Mouse (Mus musculus): ENCODE results near the gene Cpt1b. TPM values are rescaled to one million over a fixed set of nuclear protein-coding genes. Genes with fewer than 3 reads are reported as not detected.

Gene Cpt1b
- 5.2 TPM for polyA plus RNA-seq (2014; fragmentation: Illumina TruSeq; extraction: RNeasy Lipid Tissue Mini Kit (QIAGEN cat#74804); ENCODE audit: low read depth, low replicate concordance)

DNA sequence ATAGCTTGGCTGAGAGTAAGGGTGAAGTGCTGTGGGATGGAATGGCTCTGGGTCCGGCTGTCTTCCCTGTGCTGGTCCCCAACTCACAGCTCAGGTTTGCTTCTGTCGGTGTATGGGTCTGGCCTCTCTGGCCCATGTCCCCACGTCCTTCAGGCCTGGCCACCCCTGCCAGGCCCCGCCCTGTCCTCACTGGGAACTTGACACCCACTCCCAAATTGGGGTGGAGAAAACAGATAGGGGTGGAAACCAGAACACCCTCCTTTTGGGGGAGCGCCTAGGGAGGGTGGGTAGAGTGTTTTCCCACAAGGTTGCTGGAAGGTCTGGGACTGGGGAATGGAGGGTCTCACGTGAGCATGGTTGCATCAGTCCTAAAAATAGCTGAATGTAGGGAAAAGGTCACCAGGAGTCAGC, at the start of gene Cpt1b:
Gene Cpt1b, minus strand, starts transcription at position 153 of the 411 bp plus-strand sequence.

GRCm38 (mm10) chr15:89453865-89454478, 28.3 kb upstream of the Cpt1b start, which contains the start of gene Mapk8ip2:
Mapk8ip2 (plus strand) TSS chr15:89453913.

GRCm38 (mm10) chr15:89429352-89430221, 3.9 kb upstream of the Cpt1b start, which contains the start of the genes C730034F03Rik, Gm44502 and Chkb:
C730034F03Rik (plus strand) TSS chr15:89429589.
Gm44502 (minus strand) TSS chr15:89429696.
Chkb (minus strand) TSS chr15:89429908.

GRCm38 (mm10) chr15:89410118-89410517, 15.5 kb downstream of the Cpt1b start, which contains the start of gene Syce3:
Syce3 (minus strand) TSS chr15:89410503.

GRCm38 (mm10) chr15:89384617-89385016, 41.0 kb downstream of the Cpt1b start, which contains the start of gene Klhdc7b:
Klhdc7b (plus strand) TSS chr15:89384917.

GRCm38 (mm10) chr15:89378831-89379401, 46.7 kb downstream of the Cpt1b start, which contains the start of gene Odf3b:
Odf3b (minus strand) TSS chr15:89379282.

GRCm38 (mm10) chr15:89376957-89377356, 48.7 kb downstream of the Cpt1b start, which contains the start of gene Tymp:
Tymp (minus strand) TSS chr15:89377039.

GRCm38 (mm10) chr15:89373762-89374248, 51.9 kb downstream of the Cpt1b start, which contains the start of gene Sco2:
Sco2 (minus strand) TSS chr15:89373846.

Other genes with a start within 250 kb of the Cpt1b start
- gene Plxnb2, start 245.1 kb downstream of the Cpt1b start, polyA plus RNA-seq (2014; fragmentation: Illumina TruSeq; extraction: RNeasy Lipid Tissue Mini Kit (QIAGEN cat#74804); ENCODE audit: low read depth, low replicate concordance), result 86.5 TPM
- gene Dennd6b, start 229.4 kb downstream of the Cpt1b start, polyA plus RNA-seq (2014; fragmentation: Illumina TruSeq; extraction: RNeasy Lipid Tissue Mini Kit (QIAGEN cat#74804); ENCODE audit: low read depth, low replicate concordance), result 9.0 TPM
- 28.3 TPM for gene Ppp6r2, start 214.3 kb downstream of the Cpt1b start, polyA plus RNA-seq (2014; fragmentation: Illumina TruSeq; extraction: RNeasy Lipid Tissue Mini Kit (QIAGEN cat#74804); ENCODE audit: low read depth, low replicate concordance)
- 51.1 TPM for gene Sbf1, start 110.6 kb downstream of the Cpt1b start, polyA plus RNA-seq (2014; fragmentation: Illumina TruSeq; extraction: RNeasy Lipid Tissue Mini Kit (QIAGEN cat#74804); ENCODE audit: low read depth, low replicate concordance)
- not detected for gene Adm2, start 103.1 kb downstream of the Cpt1b start, polyA plus RNA-seq (2014; fragmentation: Illumina TruSeq; extraction: RNeasy Lipid Tissue Mini Kit (QIAGEN cat#74804); ENCODE audit: low read depth, low replicate concordance)
- not detected for gene Miox, start 91.5 kb downstream of the Cpt1b start, polyA plus RNA-seq (2014; fragmentation: Illumina TruSeq; extraction: RNeasy Lipid Tissue Mini Kit (QIAGEN cat#74804); ENCODE audit: low read depth, low replicate concordance)
- 32.8 TPM for gene Lmf2, start 70.2 kb downstream of the Cpt1b start, polyA plus RNA-seq (2014; fragmentation: Illumina TruSeq; extraction: RNeasy Lipid Tissue Mini Kit (QIAGEN cat#74804); ENCODE audit: low read depth, low replicate concordance)
- 63.2 TPM for gene Ncaph2, start 70.1 kb downstream of the Cpt1b start, polyA plus RNA-seq (2014; fragmentation: Illumina TruSeq; extraction: RNeasy Lipid Tissue Mini Kit (QIAGEN cat#74804); ENCODE audit: low read depth, low replicate concordance)
- 11.2 TPM for gene Sco2, start 52.0 kb downstream of the Cpt1b start, polyA plus RNA-seq (2014; fragmentation: Illumina TruSeq; extraction: RNeasy Lipid Tissue Mini Kit (QIAGEN cat#74804); ENCODE audit: low read depth, low replicate concordance)
- gene Tymp, start 48.8 kb downstream of the Cpt1b start, polyA plus RNA-seq (2014; fragmentation: Illumina TruSeq; extraction: RNeasy Lipid Tissue Mini Kit (QIAGEN cat#74804); ENCODE audit: low read depth, low replicate concordance), result 1.2 TPM
- 7.9 TPM for gene Odf3b, start 46.6 kb downstream of the Cpt1b start, polyA plus RNA-seq (2014; fragmentation: Illumina TruSeq; extraction: RNeasy Lipid Tissue Mini Kit (QIAGEN cat#74804); ENCODE audit: low read depth, low replicate concordance)
- not detected for gene Klhdc7b, start 40.9 kb downstream of the Cpt1b start, polyA plus RNA-seq (2014; fragmentation: Illumina TruSeq; extraction: RNeasy Lipid Tissue Mini Kit (QIAGEN cat#74804); ENCODE audit: low read depth, low replicate concordance)
- 2.0 TPM for gene Syce3, start 15.4 kb downstream of the Cpt1b start, polyA plus RNA-seq (2014; fragmentation: Illumina TruSeq; extraction: RNeasy Lipid Tissue Mini Kit (QIAGEN cat#74804); ENCODE audit: low read depth, low replicate concordance)
- 2.6 TPM for gene C730034F03Rik, start 3.7 kb upstream of the Cpt1b start, polyA plus RNA-seq (2014; fragmentation: Illumina TruSeq; extraction: RNeasy Lipid Tissue Mini Kit (QIAGEN cat#74804); ENCODE audit: low read depth, low replicate concordance)
- gene Gm44502, start 3.8 kb upstream of the Cpt1b start, polyA plus RNA-seq (2014; fragmentation: Illumina TruSeq; extraction: RNeasy Lipid Tissue Mini Kit (QIAGEN cat#74804); ENCODE audit: low read depth, low replicate concordance), result 0.07 TPM
- 58.0 TPM for gene Chkb, start 4.0 kb upstream of the Cpt1b start, polyA plus RNA-seq (2014; fragmentation: Illumina TruSeq; extraction: RNeasy Lipid Tissue Mini Kit (QIAGEN cat#74804); ENCODE audit: low read depth, low replicate concordance)
- gene Mapk8ip2, start 28.1 kb upstream of the Cpt1b start, polyA plus RNA-seq (2014; fragmentation: Illumina TruSeq; extraction: RNeasy Lipid Tissue Mini Kit (QIAGEN cat#74804); ENCODE audit: low read depth, low replicate concordance), result 1.3 TPM
- gene Arsa, start 51.6 kb upstream of the Cpt1b start, polyA plus RNA-seq (2014; fragmentation: Illumina TruSeq; extraction: RNeasy Lipid Tissue Mini Kit (QIAGEN cat#74804); ENCODE audit: low read depth, low replicate concordance), result 25.1 TPM
- 13.8 TPM for gene Shank3, start 73.8 kb upstream of the Cpt1b start, polyA plus RNA-seq (2014; fragmentation: Illumina TruSeq; extraction: RNeasy Lipid Tissue Mini Kit (QIAGEN cat#74804); ENCODE audit: low read depth, low replicate concordance)
- 2.9 TPM for gene Acr, start 142.5 kb upstream of the Cpt1b start, polyA plus RNA-seq (2014; fragmentation: Illumina TruSeq; extraction: RNeasy Lipid Tissue Mini Kit (QIAGEN cat#74804); ENCODE audit: low read depth, low replicate concordance)
- gene Rabl2, start 166.1 kb upstream of the Cpt1b start, polyA plus RNA-seq (2014; fragmentation: Illumina TruSeq; extraction: RNeasy Lipid Tissue Mini Kit (QIAGEN cat#74804); ENCODE audit: low read depth, low replicate concordance), result 21.9 TPM